Mouse (Mus musculus) MEL (cell line): ENCODE data around the gene Wdr70. TPM values are rescaled to one million over a fixed set of nuclear protein-coding genes. Genes with fewer than 3 reads are reported as not detected.

Experiments
- DNase-seq: peaks from one replicate; pipeline ENCODE4 v3.0.0; 2011; ENCODE audit warnings: low read depth, low spot score
- H3K27ac ChIP-seq: 2 replicates; pipeline ENCODE4 v1.5.1; 2012; ENCODE audit warnings: low read depth, mild to moderate bottlenecking, control low read depth, low read length, moderate library complexity; ENCODE audit not compliant: control insufficient read depth
- H3K27me3 ChIP-seq, 2 experiments: fragments of 150-350 bp in 1 of 2; sonication (generic) in 1 of 2; 2 replicates each; pipeline ENCODE4 v1.6.1; 2012; ENCODE audit warnings: low read length in 2 of 2, mild to moderate bottlenecking in 2 of 2, improper control_type of control experiment in 1 of 2, moderate library complexity in 1 of 2; ENCODE audit not compliant: insufficient read depth in 2 of 2, control insufficient read depth in 1 of 2
- H3K36me3 ChIP-seq, 2 experiments: 2 replicates each; pipeline ENCODE4 v1.6.1; 2012 to 2014; ENCODE audit warnings: low read length in 2 of 2, improper control_type of control experiment in 1 of 2, inconsistent platforms in 1 of 2, mild to moderate bottlenecking in 1 of 2; ENCODE audit not compliant: insufficient read depth in 2 of 2, control insufficient read depth in 1 of 2
- H3K4me1 ChIP-seq, 2 experiments: fragments of 150-350 bp in 1 of 2; sonication (generic) in 1 of 2; 2 replicates each; pipeline ENCODE4 v1.6.1; 2012; ENCODE audit warnings: low read length in 2 of 2, improper control_type of control experiment in 1 of 2, mild to moderate bottlenecking in 1 of 2; ENCODE audit not compliant: insufficient read depth in 2 of 2, control insufficient read depth in 1 of 2
- H3K4me3 ChIP-seq, 2 experiments: fragments of 150-350 bp in 1 of 2; sonication (generic) in 1 of 2; 2 replicates each; pipeline ENCODE4 v1.5.1; 2012; ENCODE audit warnings: low read depth in 2 of 2, low read length in 2 of 2, mild to moderate bottlenecking in 2 of 2, moderate library complexity in 2 of 2, control low read depth in 1 of 2, improper control_type of control experiment in 1 of 2; ENCODE audit not compliant: control insufficient read depth in 1 of 2, insufficient read depth in 1 of 2
- H3K79me2 ChIP-seq: 2 replicates; pipeline ENCODE4 v1.6.1; 2012; ENCODE audit warnings: mild to moderate bottlenecking, low read length, moderate library complexity; ENCODE audit not compliant: control insufficient read depth, poor library complexity, insufficient read depth
- H3K9ac ChIP-seq: 2 replicates; pipeline ENCODE4 v1.6.1; 2012; ENCODE audit warnings: low read depth, mild to moderate bottlenecking, control low read depth, low read length, moderate library complexity; ENCODE audit not compliant: control insufficient read depth, poor library complexity, severe bottlenecking
- H3K9me3 ChIP-seq: fragments of 150-350 bp; sonication (generic); replicated peaks from 2 replicates; pipeline ENCODE4 v1.6.1; 2012; ENCODE audit warnings: mild to moderate bottlenecking, low read length, improper control_type of control experiment, moderate library complexity; ENCODE audit not compliant: insufficient read depth
- BHLHE40 ChIP-seq: IDR thresholded peaks from 2 replicates; pipeline ENCODE4 v1.6.1; 2012; ENCODE audit warnings: low read depth, mild to moderate bottlenecking, inconsistent platforms, low read length, improper control_type of control experiment, borderline replicate concordance
- CHD1 ChIP-seq: IDR thresholded peaks from 2 replicates; pipeline ENCODE4 v1.6.1; 2012; ENCODE audit warnings: low read depth, mild to moderate bottlenecking, inconsistent platforms, low read length, improper control_type of control experiment
- CTCF ChIP-seq, 3 experiments: IDR thresholded peaks in 2 of 3; conservative IDR thresholded peaks in 1 of 3; 2 replicates each; pipeline ENCODE4 v1.5.1; 2011 to 2012; ENCODE audit warnings: low read length in 3 of 3, low read depth in 2 of 3, mild to moderate bottlenecking in 2 of 3, improper control_type of control experiment in 1 of 3, inconsistent platforms in 1 of 3, mixed read lengths in 1 of 3, moderate library complexity in 1 of 3; ENCODE audit not compliant: control insufficient read depth in 1 of 3, insufficient read depth in 1 of 3, poor library complexity in 1 of 3, severe bottlenecking in 1 of 3
- E2F4 ChIP-seq: IDR thresholded peaks from 2 replicates; pipeline ENCODE4 v1.6.1; 2011; ENCODE audit warnings: low read depth, low read length, improper control_type of control experiment, borderline replicate concordance
- ELF1 ChIP-seq: IDR thresholded peaks from 2 replicates; pipeline ENCODE4 v1.6.1; 2014; ENCODE audit warnings: low read depth, mild to moderate bottlenecking, inconsistent platforms, low read length, improper control_type of control experiment, moderate library complexity
- EP300 ChIP-seq, 2 experiments: IDR thresholded peaks; 2 replicates each; pipeline ENCODE4 v1.6.1; 2011; ENCODE audit warnings: improper control_type of control experiment in 2 of 2, low read length in 2 of 2, low read depth in 1 of 2, mild to moderate bottlenecking in 1 of 2
- GABPA ChIP-seq: IDR thresholded peaks from 2 replicates; pipeline ENCODE4 v1.6.1; 2012; ENCODE audit warnings: low read depth, mild to moderate bottlenecking, inconsistent platforms, low read length, improper control_type of control experiment, moderate library complexity
- HCFC1 ChIP-seq: IDR thresholded peaks from 2 replicates; pipeline ENCODE4 v1.6.1; 2012; ENCODE audit warnings: low read depth, mild to moderate bottlenecking, inconsistent platforms, low read length, improper control_type of control experiment, moderate library complexity
- MAFK ChIP-seq: IDR thresholded peaks from 2 replicates; pipeline ENCODE4 v1.6.1; 2011; ENCODE audit warnings: low read depth, mild to moderate bottlenecking, low read length, improper control_type of control experiment, borderline replicate concordance
- MXI1 ChIP-seq: IDR thresholded peaks from 2 replicates; pipeline ENCODE4 v1.6.1; 2011; ENCODE audit warnings: mild to moderate bottlenecking, low read depth, low read length, improper control_type of control experiment
- MYC ChIP-seq: IDR thresholded peaks from 2 replicates; pipeline ENCODE4 v1.6.1; 2011; ENCODE audit warnings: low read depth, mild to moderate bottlenecking, low read length, improper control_type of control experiment, moderate library complexity
- NELFE ChIP-seq: IDR thresholded peaks from 2 replicates; pipeline ENCODE4 v1.6.1; 2011; ENCODE audit warnings: low read depth, low read length, improper control_type of control experiment
- POLR2A ChIP-seq, 2 experiments: IDR thresholded peaks; 2 replicates each; pipeline ENCODE4 v1.6.1; 2011 to 2012; ENCODE audit warnings: low read length in 2 of 2, mild to moderate bottlenecking in 2 of 2, control low read depth in 1 of 2, improper control_type of control experiment in 1 of 2, low read depth in 1 of 2, moderate library complexity in 1 of 2; ENCODE audit not compliant: control insufficient read depth in 1 of 2, insufficient read depth in 1 of 2, poor library complexity in 1 of 2
- POLR2AphosphoS2 ChIP-seq: IDR thresholded peaks from 2 replicates; pipeline ENCODE4 v1.6.1; 2011; ENCODE audit warnings: low read length, improper control_type of control experiment
- RAD21 ChIP-seq: IDR thresholded peaks from 2 replicates; pipeline ENCODE4 v1.6.1; 2011; ENCODE audit warnings: mild to moderate bottlenecking, low read depth, low read length, improper control_type of control experiment
- RCOR1 ChIP-seq: IDR thresholded peaks from 2 replicates; pipeline ENCODE4 v1.6.1; 2012; ENCODE audit warnings: low read depth, mild to moderate bottlenecking, inconsistent platforms, low read length, improper control_type of control experiment
- SMC3 ChIP-seq: IDR thresholded peaks from 2 replicates; pipeline ENCODE4 v1.6.1; 2011; ENCODE audit warnings: low read depth, low read length, improper control_type of control experiment
- TAL1 ChIP-seq: IDR thresholded peaks from 2 replicates; pipeline ENCODE4 v1.6.1; 2012; ENCODE audit warnings: mild to moderate bottlenecking, inconsistent platforms, low read length, moderate library complexity, mixed read lengths
- TBP ChIP-seq: IDR thresholded peaks from 2 replicates; pipeline ENCODE4 v1.8.0; 2011; ENCODE audit warnings: low read depth, low read length, improper control_type of control experiment
- TCF12 ChIP-seq: IDR thresholded peaks from 2 replicates; pipeline ENCODE4 v1.6.1; 2014; ENCODE audit warnings: low read depth, mild to moderate bottlenecking, inconsistent platforms, low read length, improper control_type of control experiment, moderate library complexity
- UBTF ChIP-seq: IDR thresholded peaks from 2 replicates; pipeline ENCODE4 v1.6.1; 2012; ENCODE audit warnings: low read depth, mild to moderate bottlenecking, inconsistent platforms, low read length, improper control_type of control experiment, moderate library complexity, borderline replicate concordance; ENCODE audit not compliant: insufficient read depth
- USF2 ChIP-seq, 2 experiments: IDR thresholded peaks; 2 replicates each; pipeline ENCODE4 v1.6.1; 2011 to 2012; ENCODE audit warnings: improper control_type of control experiment in 2 of 2, low read length in 2 of 2, borderline replicate concordance in 1 of 2, inconsistent platforms in 1 of 2, low read depth in 1 of 2, mild to moderate bottlenecking in 1 of 2; ENCODE audit not compliant: insufficient read depth in 1 of 2
- ZC3H11A ChIP-seq: IDR thresholded peaks from 2 replicates; pipeline ENCODE4 v1.6.1; 2012; ENCODE audit warnings: low read depth, mild to moderate bottlenecking, inconsistent platforms, low read length, improper control_type of control experiment
- polyA plus RNA-seq, 2 experiments: library from polyadenylated mRNA; stranded (reverse) in 1 of 2; unstranded in 1 of 2; fragments of >175 nt in 1 of 2; fragments of >200 nt in 1 of 2; gene quantifications; 2 replicates each; pipeline versions ENCODE4 v1.2.1 to v1.2.4; 2012; ENCODE audit warnings: low replicate concordance in 2 of 2, low read depth in 1 of 2; ENCODE audit not compliant: insufficient read length in 2 of 2, insufficient read depth in 1 of 2, missing spikeins in 1 of 2
- total RNA-seq: library from RNA; depleted of rRNA; stranded (reverse); fragments of 300-350 nt; gene quantifications from 2 replicates; pipeline ENCODE4 v1.2.3, GENCODE M21; 2012

Gene Wdr70
- total and polyA plus RNA-seq, 3 experiments, result 40.7 to 48.8 TPM; not detected in 1

DNA sequence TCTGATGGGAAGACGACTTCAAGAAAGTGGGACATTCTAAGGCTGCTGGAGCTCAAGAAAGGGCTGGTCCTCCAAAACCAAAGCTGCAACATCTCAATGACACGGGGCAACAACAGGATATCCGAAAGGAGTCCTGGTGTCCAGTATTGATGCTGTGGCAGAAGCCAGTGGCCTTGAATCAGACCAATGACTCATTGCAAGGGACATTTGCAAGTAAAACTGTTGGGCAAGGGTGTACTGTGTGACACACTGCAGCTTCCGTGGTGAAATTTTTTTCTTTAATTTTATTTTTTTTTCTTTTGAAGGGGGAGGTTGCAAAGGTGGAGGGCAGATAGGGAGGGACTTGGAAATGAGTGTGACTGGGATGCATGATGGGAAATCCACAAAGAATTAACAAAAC, 256.6 kb downstream of the Wdr70 start:
- Histone ChIP-seq H3K36me3 (no peaks in the 10 kb centered on the region), H3K4me3 (no peak overlapping the region), H3K27ac (no peak overlapping the region), H3K79me2 (no peaks in the 10 kb centered on the region), H3K9ac (no peak overlapping the region), H3K9me3 (no peaks in the 10 kb centered on the region), H3K27me3 (no peaks in the 10 kb centered on the region; a peak in 1 of 4 replicates), H3K4me1 (no peaks in the 10 kb centered on the region)
- DNase-seq, result no peak
- TF ChIP-seq CTCF (IDR thresholded peaks at IDR 0.05 in 2 of 3, conservative IDR thresholded peaks at IDR 0.05 in 1 of 3; ENCODE audit: control insufficient read depth in 1 of 3, insufficient read depth in 1 of 3, low read depth in 2 of 3, low read length in 3 of 3, poor library complexity in 1 of 3, severe bottlenecking in 1 of 3) (no peak), MXI1 (no peak), EP300 (IDR thresholded peaks at IDR 0.05; ENCODE audit: low read depth in 1 of 2, low read length in 2 of 2) (no peak), E2F4 (no peak), ELF1 (no peak), GABPA (no peak), USF2 (IDR thresholded peaks at IDR 0.05; ENCODE audit: borderline replicate concordance in 1 of 2, insufficient read depth in 1 of 2, low read depth in 1 of 2, low read length in 2 of 2) (no peak), MAFK (no peak), RAD21 (no peak), TAL1 (no peak), RCOR1 (no peak)

- Histone ChIP-seq H3K79me2 (no peaks in the 10 kb centered on the region), H3K27me3 (no peaks in the 10 kb centered on the region; a peak in 1 of 4 replicates)
- no peak for DNase-seq
- no peak for TF ChIP-seq BHLHE40
- TF ChIP-seq SMC3, result no peak
- TF ChIP-seq NELFE, result no peak
- no peak for TF ChIP-seq HCFC1
- TF ChIP-seq, all 39 proteins: peak for 0
- H3K4me3 ChIP-seq, result no peak overlapping the region
- no peaks in the 10 kb centered on the region for H3K36me3 ChIP-seq
- no peaks in the 10 kb centered on the region for H3K4me1 ChIP-seq
- H3K9me3 ChIP-seq, result no peaks in the 10 kb centered on the region
- H3K9ac ChIP-seq, result no peak overlapping the region
- no peak overlapping the region for H3K27ac ChIP-seq
Observed at GRCm38 (mm10) chr15:7841664-7842063, 257.3 kb downstream of the Wdr70 start.

- Histone ChIP-seq H3K4me1 (no peaks in the 10 kb centered on the region), H3K4me3 (no peak overlapping the region), H3K9ac (no peak overlapping the region), H3K9me3 (no peaks in the 10 kb centered on the region), H3K27me3 (no peaks in the 10 kb centered on the region; a peak in 1 of 4 replicates), H3K36me3 (no peaks in the 10 kb centered on the region)
- no peak for DNase-seq
- TF ChIP-seq MYC (no peak), MXI1 (no peak), POLR2A (IDR thresholded peaks at IDR 0.05; ENCODE audit: control insufficient read depth in 1 of 2, insufficient read depth in 1 of 2, low read depth in 1 of 2, low read length in 2 of 2, poor library complexity in 1 of 2) (no peak), MAFK (no peak), TCF12 (no peak), SMC3 (no peak), ZC3H11A (no peak), POLR2AphosphoS2 (no peak), NELFE (no peak), CHD1 (no peak), UBTF (no peak), TBP (no peak)
- TF ChIP-seq, all 39 proteins: peak for 0
- H3K27ac ChIP-seq, result no peak overlapping the region
- no peaks in the 10 kb centered on the region for H3K79me2 ChIP-seq
Observed at GRCm38 (mm10) chr15:7838921-7839309, 260.1 kb downstream of the Wdr70 start.
